ENCODE assay signal across 8 mouse cellular contexts in genomic region chr2:127069781-127070434, GRCm38 (mm10). TPM values are rescaled to one million over a fixed set of nuclear protein-coding genes. Genes with fewer than 3 reads are reported as not detected.
DNase-seq lines count a peak whose midpoint lies in the region; ATAC-seq and TF ChIP-seq lines count a peak whose summit lies in the region.

No protein-coding gene starts in this region.

- intact Hi-C loops in heart, postnatal 36 days (cut with DNase I) = loop anchor here (5.0 kb wide), 1 partner anchor 62 kb away; the partner anchor contains the start of gene Ncaph

- TF ChIP-seq POLR2A in bone marrow, adult 2 months (IDR thresholded peaks at IDR 0.05; ENCODE audit: borderline replicate concordance, control insufficient read depth, low read depth, low read length) = no peak

- peak overlapping the region; percentile 77 for H3K4me2 ChIP-seq in heart, embryonic 13.5 days

- H3K4me3 ChIP-seq in heart, embryonic 13.5 days = peak overlapping the region; percentile 70
- peak overlapping the region; percentile 43 for H3K4me3 ChIP-seq in bone marrow, adult 2 months (replicated peaks; ENCODE audit: control insufficient read depth, low read depth, low read length)
- H3K4me3 ChIP-seq in macrophage (ENCODE audit: inconsistent target) = peak overlapping the region; percentile 76; the same call in 1 of the 2 replicates

- WGBS in heart, embryonic 13.5 days = 15% methylated on average over 11 of the region's 11 CpGs
- 26% methylated on average over 11 of the region's 11 CpGs for WGBS in bone marrow, adult 2 months
- 34% methylated on average over 11 of the region's 11 CpGs for WGBS in macrophage (ENCODE audit: missing documents)

- TF ChIP-seq CTCF in bone marrow, adult 2 months (IDR thresholded peaks at IDR 0.05; ENCODE audit: control insufficient read depth, insufficient read depth, low read length) = no peak

- ATAC-seq in heart, embryonic 13.5 days (ENCODE audit: extremely low read depth, insufficient number of reproducible peaks, low FRiP score, low TSS enrichment) = no peak
- ATAC-seq in CD4-positive, CD25-positive, alpha-beta regulatory T cell, adult 4 months = no peak

- peaks cover 14% of the 10 kb centered on the region for H3K4me1 ChIP-seq in heart, embryonic 13.5 days
- H3K4me1 ChIP-seq in bone marrow, adult 2 months (ENCODE audit: control insufficient read depth, insufficient read depth, low read length) = no peaks in the 10 kb centered on the region; the same call in 1 of the 2 replicates

- H3K9me3 ChIP-seq in heart, embryonic 13.5 days = no peaks in the 10 kb centered on the region

- no peak for DNase-seq in heart, postnatal 36 days
- DNase-seq in forelimb bud, embryonic 11.5 days (ENCODE audit: low read depth, low spot score) = peak; percentile 25
- no peak for DNase-seq in adipocyte (ENCODE audit: low spot score)
- no peak for DNase-seq in right cerebral cortex, postnatal 25 days

- peak overlapping the region; percentile 76 for H3K27ac ChIP-seq in heart, embryonic 13.5 days (replicated peaks)
- no peak overlapping the region for H3K27ac ChIP-seq in bone marrow, adult 2 months (ENCODE audit: control insufficient read depth, insufficient read depth, low read depth, low read length, poor library complexity)
- peak overlapping the region; percentile 54 for H3K27ac ChIP-seq in macrophage

- peaks cover 23% of the 10 kb centered on the region for H3K36me3 ChIP-seq in heart, embryonic 13.5 days
- 0 out of 2 replicates have a peak, but pooled peaks cover 22% of the 10 kb centered on the region for H3K36me3 ChIP-seq in macrophage (ENCODE audit: inconsistent target)

- peak overlapping the region; percentile 90 for H3K9ac ChIP-seq in heart, embryonic 13.5 days

- H3K79me2 ChIP-seq in macrophage (ENCODE audit: inconsistent target) = peaks cover 43% of the 10 kb centered on the region

- no peaks in the 10 kb centered on the region for H3K27me3 ChIP-seq in heart, embryonic 13.5 days (replicated peaks)

RNA-seq across cellular contexts. Expression of gene Blvra, which starts 0.6 kb away (rescaled TPM):
- polyA plus RNA-seq in heart, embryonic 13.5 days (2015; fragmentation: Nextera tagmentation; extraction: Ambion mirVana) = 38.1 and 39.7 TPM in 2 replicates
- 10 to 100 TPM; 19.0 to 19.9 TPM for total RNA-seq in heart, postnatal 36 days (2021)
- polyA plus RNA-seq in bone marrow, adult 2 months (2011; ENCODE audit: insufficient read depth, insufficient read length, low replicate concordance, missing spikeins) = 36.1 and 44.3 TPM in 2 replicates
- 100 to 1,000 TPM in 4 of 26 experiments, 10 to 100 TPM in 21, 1 to 10 TPM in 1; 8.0 to 109 (median 72.4) TPM for total RNA-seq in macrophage (2018; cell fraction: chromatin; rRNA removed)
- total RNA-seq in macrophage (2018; cell fraction: cytosol; rRNA removed) = 100 to 1,000 TPM in 25 of 26 experiments, 10 to 100 TPM in 1; 96.6 to 202 (median 145) TPM
- 100 to 1,000 TPM in 4 of 26 experiments, 10 to 100 TPM in 22; 23.0 to 124 (median 80.0) TPM for total RNA-seq in macrophage (2018; cell fraction: nucleus; rRNA removed)
- polyA plus RNA-seq in macrophage (2018) = 157 to 191 TPM (median 182 TPM) in 3 replicates
- 100 to 1,000 TPM; 105 to 107 TPM for polyA plus RNA-seq in CD4-positive, CD25-positive, alpha-beta regulatory T cell, adult 4 months (2017; shearing (Covaris generic))
